Mouse (Mus musculus): ENCODE measurements at regions not wholly inside any gene's neighbourhood (a gene's known extent, or its start where the extent isn't known, plus 50 kb on each side); places are given as distances from the start of the nearest gene placed in this dataset.

DNA sequence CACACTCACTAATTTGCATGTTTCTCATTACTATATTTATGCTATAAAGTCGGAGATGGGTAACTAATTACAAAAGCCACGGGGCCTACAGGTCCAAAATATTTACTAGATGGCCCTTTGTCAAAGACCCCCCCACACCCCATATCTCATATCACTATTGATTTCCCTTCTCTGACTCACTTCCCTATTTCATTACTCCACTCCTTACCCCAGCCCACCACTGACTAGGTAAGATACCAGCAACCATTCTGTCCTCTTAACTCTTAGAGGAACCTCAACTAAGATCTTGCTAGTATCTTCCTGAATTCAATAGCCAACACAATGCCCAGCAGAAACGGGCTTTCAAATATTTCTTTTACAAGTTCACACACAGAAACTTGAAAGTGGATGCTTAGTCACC, 187.1 kb upstream of the Cpeb2 start:
- no peak for DNase-seq (ENCODE audit: low spot score)
- H3K4me1 ChIP-seq (ENCODE audit: insufficient read depth, low read length): no peaks in the 10 kb centered on the region
- H3K4me3 ChIP-seq (ENCODE audit: low read length): no peak overlapping the region
- no peaks in the 10 kb centered on the region for H3K36me3 ChIP-seq (ENCODE audit: insufficient read depth, low read length)
- no peak overlapping the region for H3K27ac ChIP-seq
- 88% methylated on average over 3 of the region's 3 CpGs for WGBS
- no peak overlapping the region for H3K9ac ChIP-seq (replicated peaks; ENCODE audit: low read length)
- no peaks in the 10 kb centered on the region for H3K27me3 ChIP-seq (ENCODE audit: insufficient read depth, low read length)
- no peak overlapping the region for H3K4me2 ChIP-seq (ENCODE audit: low read depth, low read length)
- H3K9me3 ChIP-seq (ENCODE audit: low read length): no peaks in the 10 kb centered on the region
- no peak for TF ChIP-seq CTCF (IDR thresholded peaks at IDR 0.05; ENCODE audit: low read depth)
- no peak for ATAC-seq

DNA sequence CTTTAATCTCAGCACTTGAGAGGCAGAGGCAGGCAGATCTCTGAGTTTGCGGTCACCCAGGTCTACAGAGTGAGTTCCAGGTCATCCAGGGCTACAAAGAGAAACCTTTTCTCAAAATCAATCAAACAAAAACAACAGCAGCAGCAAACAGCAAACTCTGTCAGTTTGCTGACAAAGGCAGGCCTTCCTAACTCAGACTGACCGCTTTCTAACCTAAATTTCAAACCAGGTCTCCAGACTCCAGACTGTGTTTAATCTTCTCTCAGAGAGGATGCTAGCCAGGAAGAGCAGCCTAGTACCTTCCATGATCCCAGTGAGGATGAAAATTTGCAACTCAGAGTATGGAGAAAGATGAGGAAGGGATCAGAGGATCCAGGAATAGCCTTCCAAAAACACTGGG, 185.7 kb upstream of the Cpeb2 start:
- Histone ChIP-seq H3K4me3 (ENCODE audit: low read length) (no peak overlapping the region), H3K4me1 (ENCODE audit: insufficient read depth, low read length) (peaks cover 5% of the 10 kb centered on the region; the same call in 1 of the 2 replicates), H3K27me3 (ENCODE audit: insufficient read depth, low read length) (no peaks in the 10 kb centered on the region), H3K36me3 (ENCODE audit: insufficient read depth, low read length) (no peaks in the 10 kb centered on the region), H3K9me3 (ENCODE audit: low read length) (no peaks in the 10 kb centered on the region), H3K9ac (replicated peaks; ENCODE audit: low read length) (no peak overlapping the region), H3K27ac (no peak overlapping the region), H3K4me2 (ENCODE audit: low read depth, low read length) (no peak overlapping the region)
- no peak for DNase-seq (ENCODE audit: low spot score)
- WGBS: 95% methylated on average over 2 of the region's 2 CpGs
- no peak for ATAC-seq
- no peak for TF ChIP-seq CTCF (IDR thresholded peaks at IDR 0.05; ENCODE audit: low read depth)

DNA sequence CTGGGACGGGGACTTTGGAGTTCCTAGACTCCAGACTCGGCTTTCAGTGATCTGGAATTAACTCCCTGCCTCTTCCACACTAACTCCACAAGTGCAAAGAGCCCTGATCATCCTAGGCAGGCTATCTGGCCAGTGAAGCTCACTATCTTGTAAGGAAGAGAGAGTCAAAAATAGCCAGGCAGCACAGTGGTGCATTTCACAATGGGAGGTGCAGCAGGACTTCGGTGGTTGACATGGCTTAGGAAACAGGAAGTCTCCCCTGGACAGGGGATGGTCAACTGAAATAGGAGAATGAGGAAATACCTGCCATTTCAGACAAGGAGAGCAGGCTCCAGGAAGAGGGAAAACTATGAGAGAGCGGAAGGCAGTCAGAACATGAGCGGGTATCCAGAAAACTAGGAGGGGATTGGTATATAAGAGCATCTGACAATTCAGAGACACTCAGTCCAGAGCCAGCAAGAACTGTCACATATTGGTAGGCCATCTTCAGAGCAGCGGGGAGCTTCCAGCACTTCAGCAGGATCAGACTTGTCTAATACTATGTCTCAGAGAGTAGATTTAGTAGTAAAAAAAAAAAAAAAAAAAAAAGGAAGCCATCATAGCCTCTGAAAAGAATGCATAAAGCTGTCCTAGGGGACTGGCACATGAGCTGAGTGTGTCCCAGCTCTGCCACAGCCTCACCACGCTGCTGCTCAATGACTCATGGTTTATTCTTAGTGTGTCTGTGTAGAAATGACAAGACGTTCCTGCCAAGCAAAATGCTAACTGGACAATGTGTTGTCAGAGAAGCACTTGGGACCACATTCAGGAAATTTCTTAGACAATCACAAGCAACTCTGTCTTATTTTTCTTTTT, 184.5 kb upstream of the Cpeb2 start:
- Histone ChIP-seq H3K27me3 (ENCODE audit: insufficient read depth, low read length) (no peaks in the 10 kb centered on the region), H3K36me3 (ENCODE audit: insufficient read depth, low read length) (no peaks in the 10 kb centered on the region), H3K9ac (replicated peaks; ENCODE audit: low read length) (no peak overlapping the region), H3K27ac (no peak overlapping the region), H3K4me1 (ENCODE audit: insufficient read depth, low read length) (peaks cover 5% of the 10 kb centered on the region; the same call in 1 of the 2 replicates), H3K4me2 (ENCODE audit: low read depth, low read length) (no peak overlapping the region), H3K4me3 (ENCODE audit: low read length) (no peak overlapping the region), H3K9me3 (ENCODE audit: low read length) (no peaks in the 10 kb centered on the region)
- TF ChIP-seq CTCF (IDR thresholded peaks at IDR 0.05; ENCODE audit: low read depth): no peak
- ATAC-seq: no peak
- WGBS: 80% methylated on average over 8 of the region's 8 CpGs
- DNase-seq (ENCODE audit: low spot score): no peak

- no peak overlapping the region for H3K27ac ChIP-seq
- H3K27me3 ChIP-seq (ENCODE audit: insufficient read depth, low read length): no peaks in the 10 kb centered on the region
- H3K4me2 ChIP-seq (ENCODE audit: low read depth, low read length): no peak overlapping the region
- ATAC-seq (no peak), DNase-seq (ENCODE audit: low spot score) (no peak)
- H3K9me3 ChIP-seq (ENCODE audit: low read length): no peaks in the 10 kb centered on the region
- H3K9ac ChIP-seq (replicated peaks; ENCODE audit: low read length): no peak overlapping the region
- H3K4me3 ChIP-seq (ENCODE audit: low read length): no peak overlapping the region
- WGBS: 94% methylated on average over 4 of the region's 4 CpGs
- no peak for TF ChIP-seq CTCF (IDR thresholded peaks at IDR 0.05; ENCODE audit: low read depth)
- no peaks in the 10 kb centered on the region for H3K36me3 ChIP-seq (ENCODE audit: insufficient read depth, low read length)
- peaks cover 5% of the 10 kb centered on the region; the same call in 1 of the 2 replicates for H3K4me1 ChIP-seq (ENCODE audit: insufficient read depth, low read length)
These were observed 183.3 kb upstream of the Cpeb2 start for GRCm38 (mm10) chr5:43049381-43050301.

DNA sequence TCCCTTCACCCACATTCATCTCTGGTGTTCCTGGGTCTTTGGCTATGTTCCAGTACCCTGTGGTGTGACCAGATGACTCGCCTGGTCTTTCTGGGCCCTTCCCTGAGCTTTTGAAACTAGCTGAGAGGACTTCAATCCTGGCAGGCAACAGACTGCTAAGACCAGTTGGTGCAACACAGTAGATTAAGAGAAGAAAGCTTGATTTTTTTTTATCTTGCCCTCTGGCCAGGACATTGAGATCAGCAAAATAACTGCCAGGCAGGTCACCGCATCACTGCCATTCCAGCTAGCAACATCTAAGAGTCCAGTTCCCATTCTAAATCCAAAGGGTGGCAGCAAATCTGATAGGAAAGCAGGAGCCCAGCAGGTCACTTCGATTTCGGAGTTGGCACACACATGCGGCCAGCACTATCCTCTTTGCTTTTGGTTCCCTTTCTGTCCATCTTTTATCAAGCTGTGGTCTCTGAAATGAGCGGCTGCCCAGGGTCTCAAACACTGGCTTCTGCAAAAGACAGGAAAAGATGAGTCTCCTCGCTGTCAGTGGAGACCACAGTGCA, 181.9 kb upstream of the Cpeb2 start:
- Histone ChIP-seq H3K9ac (replicated peaks; ENCODE audit: low read length) (no peak overlapping the region), H3K4me1 (ENCODE audit: insufficient read depth, low read length) (peaks cover 5% of the 10 kb centered on the region; the same call in 1 of the 2 replicates), H3K27ac (no peak overlapping the region), H3K4me2 (ENCODE audit: low read depth, low read length) (no peak overlapping the region), H3K36me3 (ENCODE audit: insufficient read depth, low read length) (no peaks in the 10 kb centered on the region), H3K4me3 (ENCODE audit: low read length) (no peak overlapping the region), H3K27me3 (ENCODE audit: insufficient read depth, low read length) (no peaks in the 10 kb centered on the region), H3K9me3 (ENCODE audit: low read length) (no peaks in the 10 kb centered on the region)
- no peak for TF ChIP-seq CTCF (IDR thresholded peaks at IDR 0.05; ENCODE audit: low read depth)
- DNase-seq (ENCODE audit: low spot score) (peak; percentile 58), ATAC-seq (no peak)
- WGBS: 66% methylated on average over 7 of the region's 7 CpGs

DNA sequence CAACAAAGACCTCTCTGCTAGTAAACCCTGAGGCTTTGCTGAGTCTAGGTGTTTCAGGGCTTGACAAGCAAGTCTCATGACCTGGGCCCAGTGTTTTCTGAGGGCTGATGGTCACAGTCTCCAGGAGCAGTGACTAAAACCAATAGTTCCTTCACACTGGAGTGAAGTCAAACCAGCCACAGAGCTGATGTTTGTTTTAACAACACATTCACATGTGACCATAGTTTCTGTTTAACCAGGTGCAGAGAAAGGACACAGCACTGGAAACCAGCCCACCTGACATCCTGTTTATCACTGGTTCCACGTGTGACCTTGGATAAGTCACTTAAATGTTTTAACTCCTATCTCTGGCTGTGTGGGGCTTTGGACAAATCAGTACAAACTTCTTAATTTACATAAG, 180.3 kb upstream of the Cpeb2 start:
- DNase-seq (ENCODE audit: low spot score) (no peak), ATAC-seq (no peak)
- Histone ChIP-seq H3K27me3 (ENCODE audit: insufficient read depth, low read length) (no peaks in the 10 kb centered on the region), H3K4me1 (ENCODE audit: insufficient read depth, low read length) (peaks cover 5% of the 10 kb centered on the region; the same call in 1 of the 2 replicates), H3K9me3 (ENCODE audit: low read length) (no peaks in the 10 kb centered on the region), H3K36me3 (ENCODE audit: insufficient read depth, low read length) (no peaks in the 10 kb centered on the region), H3K27ac (no peak overlapping the region), H3K4me2 (ENCODE audit: low read depth, low read length) (no peak overlapping the region), H3K9ac (replicated peaks; ENCODE audit: low read length) (no peak overlapping the region), H3K4me3 (ENCODE audit: low read length) (no peak overlapping the region)
- TF ChIP-seq CTCF (IDR thresholded peaks at IDR 0.05; ENCODE audit: low read depth): no peak
- WGBS: 66% methylated on average over 1 of the region's 1 CpGs
